Mouse (Mus musculus): ENCODE data around the gene H2-DMa. TPM values are rescaled to one million over a fixed set of nuclear protein-coding genes. Genes with fewer than 3 reads are reported as not detected.
A peak's percentile ranks its signal among the peaks of the same experiment; 100 is the strongest.

The H2-DMa gene
- polyA plus RNA-seq, 1 experiment from 2014 or later, result 47.3 TPM

- WGBS (ENCODE audit: missing documents), result 6% methylated on average over 1 of the region's 1 CpGs
These were observed 54.7 kb downstream of the H2-DMa start for GRCm38 (mm10) chr17:34174075-34174474.

GRCm38 (mm10) chr17:34177179-34177578 lies 57.8 kb downstream of the H2-DMa start:
- Histone ChIP-seq H3K36me3 (ENCODE audit: inconsistent target) (peaks cover 8% of the 10 kb centered on the region), H3K79me2 (ENCODE audit: inconsistent target) (no peaks in the 10 kb centered on the region), H3K4me3 (ENCODE audit: inconsistent target) (no peak overlapping the region), H3K27ac (no peak overlapping the region)
- WGBS (ENCODE audit: missing documents), result 93% methylated on average over 4 of the region's 4 CpGs

More at GRCm38 (mm10) chr17:34174075-34174474, 54.7 kb downstream of the H2-DMa start:
- Histone ChIP-seq H3K27ac (no peak overlapping the region), H3K79me2 (ENCODE audit: inconsistent target) (no peaks in the 10 kb centered on the region), H3K36me3 (ENCODE audit: inconsistent target) (no peaks in the 10 kb centered on the region), H3K4me3 (ENCODE audit: inconsistent target) (no peak overlapping the region)

GRCm38 (mm10) chr17:34179019-34179418 lies 59.7 kb downstream of the H2-DMa start:
- WGBS (ENCODE audit: missing documents), result 89% methylated on average over 6 of the region's 6 CpGs
- Histone ChIP-seq H3K36me3 (ENCODE audit: inconsistent target) (peaks cover 26% of the 10 kb centered on the region), H3K27ac (no peak overlapping the region), H3K4me3 (ENCODE audit: inconsistent target) (no peak overlapping the region), H3K79me2 (ENCODE audit: inconsistent target) (peaks cover 9% of the 10 kb centered on the region; the same call in 1 of the 2 replicates)

GRCm38 (mm10) chr17:34179913-34180859 lies 60.8 kb downstream of the H2-DMa start:
- 61% methylated on average over 12 of the region's 13 CpGs for WGBS (ENCODE audit: missing documents)
- H3K36me3 ChIP-seq (ENCODE audit: inconsistent target), result peaks cover 31% of the 10 kb centered on the region

GRCm38 (mm10) chr17:34183564-34184219 lies 64.4 kb downstream of the H2-DMa start:
- no peak overlapping the region for H3K27ac ChIP-seq
- peaks cover 31% of the 10 kb centered on the region for H3K36me3 ChIP-seq (ENCODE audit: inconsistent target)
- H3K4me3 ChIP-seq (ENCODE audit: inconsistent target), result no peak overlapping the region
- 94% methylated on average over 15 of the region's 15 CpGs for WGBS (ENCODE audit: missing documents)
- H3K79me2 ChIP-seq (ENCODE audit: inconsistent target), result peaks cover 49% of the 10 kb centered on the region

More at GRCm38 (mm10) chr17:34179913-34180859, 60.8 kb downstream of the H2-DMa start:
- Histone ChIP-seq H3K4me3 (ENCODE audit: inconsistent target) (no peak overlapping the region), H3K79me2 (ENCODE audit: inconsistent target) (peaks cover 20% of the 10 kb centered on the region), H3K27ac (peak overlapping the region; percentile 10; the same call in 1 of the 2 replicates)

- peaks cover 43% of the 10 kb centered on the region for H3K36me3 ChIP-seq (ENCODE audit: inconsistent target)
- WGBS (ENCODE audit: missing documents), result 89% methylated on average over 9 of the region's 9 CpGs
These were observed 66.2 kb downstream of the H2-DMa start for GRCm38 (mm10) chr17:34185526-34185925.

GRCm38 (mm10) chr17:34186885-34187260 lies 67.5 kb downstream of the H2-DMa start:
- Histone ChIP-seq H3K79me2 (ENCODE audit: inconsistent target) (peaks cover 81% of the 10 kb centered on the region), H3K27ac (peak overlapping the region; percentile 95), H3K36me3 (ENCODE audit: inconsistent target) (peaks cover 52% of the 10 kb centered on the region), H3K4me3 (ENCODE audit: inconsistent target) (peak overlapping the region; percentile 98)
- WGBS (ENCODE audit: missing documents), result 0% methylated on average over 14 of the region's 14 CpGs

More at GRCm38 (mm10) chr17:34185526-34185925, 66.2 kb downstream of the H2-DMa start:
- Histone ChIP-seq H3K79me2 (ENCODE audit: inconsistent target) (peaks cover 68% of the 10 kb centered on the region), H3K27ac (no peak overlapping the region), H3K4me3 (ENCODE audit: inconsistent target) (no peak overlapping the region)

GRCm38 (mm10) chr17:34187261-34187916 lies 68.0 kb downstream of the H2-DMa start, which contains the start of the genes Tap1 and Psmb9:
Gene Tap1, plus strand, starts transcription at chr17:34187553.
Gene Psmb9, minus strand, starts transcription at chr17:34187764.
- H3K4me3 ChIP-seq (ENCODE audit: inconsistent target), result peak within 1 kb of the TSS; percentile 98
- H3K27ac ChIP-seq, result peak within 1 kb of the TSS; percentile 95
- WGBS (ENCODE audit: missing documents), result under 1% methylated on average over 46 of the region's 46 CpGs
- peaks cover 52% of the 10 kb centered on the region for H3K36me3 ChIP-seq (ENCODE audit: inconsistent target)
- peaks cover 86% of the 10 kb centered on the region for H3K79me2 ChIP-seq (ENCODE audit: inconsistent target)

- H3K79me2 ChIP-seq (ENCODE audit: inconsistent target), result peaks cover 93% of the 10 kb centered on the region
- H3K27ac ChIP-seq, result peak overlapping the region; percentile 95
- WGBS (ENCODE audit: missing documents), result under 1% methylated on average over 20 of the region's 20 CpGs
- H3K36me3 ChIP-seq (ENCODE audit: inconsistent target), result peaks cover 52% of the 10 kb centered on the region
- peak overlapping the region; percentile 98 for H3K4me3 ChIP-seq (ENCODE audit: inconsistent target)
These were observed 68.7 kb downstream of the H2-DMa start for GRCm38 (mm10) chr17:34188010-34188409.

Other genes starting within 250 kb of the H2-DMa start
- not detected in 3 replicates for gene Gm7029, start 245.7 kb upstream of the H2-DMa start, polyA plus RNA-seq (2018)
- 1.3 to 6.1 TPM (median 2.3 TPM) in 3 replicates for gene Kifc1, start 228.9 kb upstream of the H2-DMa start, polyA plus RNA-seq (2018)
- 1.8 TPM in 1 of 3 replicates, not detected in the others for gene Platr17, start 214.4 kb upstream of the H2-DMa start, polyA plus RNA-seq (2018)
- gene Daxx, start 210.1 kb upstream of the H2-DMa start, polyA plus RNA-seq (2018), result 32.1 to 95.9 TPM (median 50.6 TPM) in 3 replicates
- 235 to 575 TPM (median 237 TPM) in 3 replicates for gene Tapbp, start 203.6 kb upstream of the H2-DMa start, polyA plus RNA-seq (2018)
- gene Zbtb22, start 203.6 kb upstream of the H2-DMa start, polyA plus RNA-seq (2018), result 18.2 to 24.0 TPM (median 21.3 TPM) in 3 replicates
- gene Rgl2, start 190.0 kb upstream of the H2-DMa start, polyA plus RNA-seq (2018), result 36.9 to 101 TPM (median 53.4 TPM) in 3 replicates
- 39.8 to 92.0 TPM (median 50.8 TPM) in 3 replicates for gene Pfdn6, start 179.2 kb upstream of the H2-DMa start, polyA plus RNA-seq (2018)
- gene Wdr46, start 178.9 kb upstream of the H2-DMa start, polyA plus RNA-seq (2018), result 10.9 to 27.3 TPM (median 11.8 TPM) in 3 replicates
- 4.0 to 11.7 TPM (median 6.8 TPM) in 3 replicates for gene B3galt4, start 168.1 kb upstream of the H2-DMa start, polyA plus RNA-seq (2018)
- gene Vps52, start 163.7 kb upstream of the H2-DMa start, polyA plus RNA-seq (2018), result 30.3 to 39.3 TPM (median 30.5 TPM) in 3 replicates
- 829 to 1,952 TPM (median 1,389 TPM) in 3 replicates for gene Rps18, start 163.5 kb upstream of the H2-DMa start, polyA plus RNA-seq (2018)
- gene H2-K1, start 119.2 kb upstream of the H2-DMa start, polyA plus RNA-seq (2018), result 2,418 to 4,239 TPM (median 2,994 TPM) in 3 replicates
- 12.0 to 17.2 TPM (median 17.1 TPM) in 3 replicates for gene Ring1, start 94.9 kb upstream of the H2-DMa start, polyA plus RNA-seq (2018)
- 28.2 to 38.3 TPM (median 35.6 TPM) in 3 replicates for gene H2-Ke6, start 91.5 kb upstream of the H2-DMa start, polyA plus RNA-seq (2018)
- 67.7 to 120 TPM (median 117 TPM) in 3 replicates for gene Slc39a7, start 87.9 kb upstream of the H2-DMa start, polyA plus RNA-seq (2018)
- gene Rxrb, start 87.7 kb upstream of the H2-DMa start, polyA plus RNA-seq (2018), result 15.5 to 33.4 TPM (median 20.0 TPM) in 3 replicates
- gene Col11a2, start 80.1 kb upstream of the H2-DMa start, polyA plus RNA-seq (2018), result 0.79 to 1.6 TPM (median 1.2 TPM) in 3 replicates
- 0.25 to 1.4 TPM (median 0.62 TPM) in 3 replicates for gene H2-Oa, start 27.2 kb upstream of the H2-DMa start, polyA plus RNA-seq (2018)
- gene Brd2, start 3.1 kb downstream of the H2-DMa start, polyA plus RNA-seq (2018), result 130 to 435 TPM (median 155 TPM) in 3 replicates
- gene H2-DMb2, start 23.8 kb downstream of the H2-DMa start, polyA plus RNA-seq (2018), result 1.2 to 2.2 TPM (median 1.8 TPM) in 3 replicates
- gene H2-DMb1, start 33.5 kb downstream of the H2-DMa start, polyA plus RNA-seq (2018), result 26.4 to 54.6 TPM (median 34.2 TPM) in 3 replicates
- gene Tap1, start 68.0 kb downstream of the H2-DMa start, polyA plus RNA-seq (2018), result 42.0 to 121 TPM (median 79.2 TPM) in 3 replicates
- gene Psmb9, start 68.2 kb downstream of the H2-DMa start, polyA plus RNA-seq (2018), result 38.9 to 88.0 TPM (median 49.9 TPM) in 3 replicates
- 147 to 329 TPM (median 288 TPM) in 3 replicates for gene Psmb8, start 78.2 kb downstream of the H2-DMa start, polyA plus RNA-seq (2018)
- 26.1 to 58.7 TPM (median 37.6 TPM) in 3 replicates for gene Tap2, start 84.0 kb downstream of the H2-DMa start, polyA plus RNA-seq (2018)
- 0.15 to 0.41 TPM (median 0.33 TPM) in 3 replicates for gene H2-Ob, start 119.4 kb downstream of the H2-DMa start, polyA plus RNA-seq (2018)
- 88.0 to 180 TPM (median 145 TPM) in 3 replicates for gene H2-Ab1, start 138.1 kb downstream of the H2-DMa start, polyA plus RNA-seq (2018)
- gene H2-Aa, start 168.3 kb downstream of the H2-DMa start, polyA plus RNA-seq (2018), result 116 to 315 TPM (median 141 TPM) in 3 replicates
- 73.4 to 224 TPM (median 73.4 TPM) in 3 replicates for gene H2-Eb1, start 186.3 kb downstream of the H2-DMa start, polyA plus RNA-seq (2018)
- gene H2-Eb2, start 206.1 kb downstream of the H2-DMa start, polyA plus RNA-seq (2018), result 0.08 to 0.53 TPM (median 0.17 TPM) in 3 replicates
- 0.12 to 0.34 TPM (median 0.14 TPM) in 3 replicates for gene Btnl2, start 235.3 kb downstream of the H2-DMa start, polyA plus RNA-seq (2018)

Measured in macrophage (primary cell).